Mouse (Mus musculus) midbrain, embryonic 11.5 days (tissue): ENCODE data around the gene Tbc1d9. TPM values are rescaled to one million over a fixed set of nuclear protein-coding genes. Genes with fewer than 3 reads are reported as not detected.

Source experiments
- ATAC-seq: fragments of 200-750 bp; cut with Nextera tagmentation; 2 replicates; pipeline ENCODE4 v1.8.0; 2017; ENCODE audit warnings: moderate TSS enrichment, moderate library complexity; ENCODE audit not compliant: low FRiP score
- DNase-seq: peaks from one replicate; pipeline ENCODE4 v3.0.0; 2015; ENCODE audit warnings: low spot score; ENCODE audit errors: missing footprints
- H3K27ac ChIP-seq: fragments of 300-500 bp; sonication (generic); 2 replicates; pipeline ENCODE4 v1.5.1; 2014; ENCODE audit warnings: low read depth, low read length
- H3K27me3 ChIP-seq: fragments of 300-500 bp; sonication (generic); 2 replicates; pipeline ENCODE4 v1.6.1; 2014; ENCODE audit warnings: mild to moderate bottlenecking, low read length, moderate library complexity, mixed read lengths; ENCODE audit not compliant: control insufficient read depth, insufficient read depth
- H3K36me3 ChIP-seq: fragments of 300-500 bp; sonication (generic); 2 replicates; pipeline ENCODE4 v1.6.1; 2014; ENCODE audit warnings: mild to moderate bottlenecking, low read length, moderate library complexity, mixed read lengths; ENCODE audit not compliant: control insufficient read depth, insufficient read depth
- H3K4me1 ChIP-seq: fragments of 300-500 bp; sonication (generic); 2 replicates; pipeline ENCODE4 v1.6.1; 2014; ENCODE audit warnings: low read length; ENCODE audit not compliant: control insufficient read depth, insufficient read depth
- H3K4me2 ChIP-seq: fragments of 300-500 bp; sonication (generic); 2 replicates; pipeline ENCODE4 v1.6.1; 2014; ENCODE audit warnings: mild to moderate bottlenecking, moderate library complexity
- H3K4me3 ChIP-seq: fragments of 300-500 bp; sonication (generic); 2 replicates; pipeline ENCODE4 v1.5.1; 2014; ENCODE audit warnings: low read depth, low read length
- H3K9ac ChIP-seq: fragments of 300-500 bp; sonication (generic); 2 replicates; pipeline ENCODE4 v1.6.1; 2014; ENCODE audit warnings: low read length
- H3K9me3 ChIP-seq: fragments of 300-500 bp; sonication (generic); 2 replicates; pipeline ENCODE4 v1.6.1; 2016; ENCODE audit warnings: low read length; ENCODE audit not compliant: control insufficient read depth
- WGBS: fragments of 180-500 bp; shearing (Covaris S2); extraction: QIAGEN DNeasy Blood & Tissue Kit; methylation state at CpG from one replicate; pipeline ENCODE4 v1.1.7; 2014; 5-methylcytosine and 5-hydroxymethylcytosine counted together
- polyA plus RNA-seq: library from polyadenylated mRNA; unstranded; fragments of >200 nt; fragmentation: Nextera tagmentation; extraction: Ambion mirVana; gene quantifications from 2 replicates; pipeline ENCODE4 v1.2.1, GENCODE M21; 2014

Tbc1d9 gene
- polyA plus RNA-seq, 1 experiment from 2014 or later = 11.3 TPM

DNA sequence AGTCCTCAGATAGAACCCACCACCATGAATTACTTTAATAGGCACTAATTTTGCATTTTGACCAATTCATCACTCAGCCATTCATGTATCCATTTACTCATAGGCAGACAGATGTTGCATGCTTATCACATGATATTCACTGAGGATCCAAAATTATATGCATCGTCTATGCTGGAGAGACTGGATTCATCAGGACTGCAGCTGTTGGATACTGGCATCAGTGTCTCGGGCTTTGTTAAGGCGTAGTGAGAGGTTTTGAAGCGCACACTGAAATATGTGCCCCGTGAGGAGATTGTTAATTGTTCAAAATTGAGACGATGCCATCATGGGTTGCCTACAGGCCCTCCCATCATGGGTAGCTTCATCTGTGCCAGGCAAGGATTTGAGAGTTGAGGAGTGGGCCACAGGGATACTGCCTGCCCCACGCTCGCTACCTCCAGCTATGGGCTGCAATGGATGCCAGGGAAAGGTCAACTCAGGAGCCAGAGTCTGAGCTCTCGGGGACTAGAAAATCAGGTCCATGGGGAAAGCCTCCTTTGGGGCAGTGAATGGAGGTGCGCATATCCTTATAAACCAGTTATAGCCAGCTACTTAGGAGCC lies 22.3 kb downstream of the Tbc1d9 start:
- Histone ChIP-seq H3K27ac (no peak overlapping the region), H3K36me3 (no peaks in the 10 kb centered on the region), H3K4me2 (no peak overlapping the region), H3K9me3 (no peaks in the 10 kb centered on the region), H3K4me1 (no peaks in the 10 kb centered on the region), H3K9ac (no peak overlapping the region), H3K27me3 (no peaks in the 10 kb centered on the region), H3K4me3 (no peak overlapping the region)
- DNase-seq = no peak
- ATAC-seq = no peak
- WGBS = 90% methylated on average over 10 of the region's 10 CpGs

DNA sequence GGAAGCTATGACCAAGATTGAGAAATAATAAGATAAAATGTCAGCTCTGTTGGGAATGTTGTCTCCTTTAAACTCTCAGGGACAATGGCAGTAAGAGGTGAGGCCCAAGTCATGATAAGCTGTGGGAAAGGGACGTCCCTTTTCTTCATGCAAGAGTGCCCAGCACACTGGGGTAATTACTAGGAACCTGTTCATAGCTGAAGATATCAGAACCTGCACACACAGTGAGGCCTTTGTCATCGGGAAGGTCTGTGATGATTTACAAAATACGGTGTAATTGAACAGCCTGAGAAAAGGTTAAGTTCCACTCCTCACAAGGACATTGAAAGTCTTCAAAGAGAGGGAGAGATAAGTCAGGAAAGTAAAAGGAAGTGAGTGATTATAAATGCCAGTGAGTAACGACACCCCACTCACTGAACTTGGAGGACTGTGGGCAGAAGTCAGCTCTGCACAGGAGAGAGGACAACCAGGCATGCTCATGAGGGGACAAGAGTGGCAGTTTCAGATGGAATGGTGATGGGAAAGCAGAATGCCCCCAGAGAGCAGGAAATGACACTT lies 24.5 kb downstream of the Tbc1d9 start:
- Histone ChIP-seq H3K36me3 (no peaks in the 10 kb centered on the region), H3K4me1 (peaks cover 4% of the 10 kb centered on the region; the same call in 1 of the 2 replicates), H3K27me3 (no peaks in the 10 kb centered on the region), H3K9ac (no peak overlapping the region), H3K4me2 (no peak overlapping the region), H3K9me3 (no peaks in the 10 kb centered on the region), H3K27ac (no peak overlapping the region), H3K4me3 (no peak overlapping the region)
- ATAC-seq (no peak), DNase-seq (no peak)
- 78% methylated on average over 4 of the region's 4 CpGs for WGBS

GRCm38 (mm10) chr8:83196088-83196487 lies 30.9 kb downstream of the Tbc1d9 start:
- Histone ChIP-seq H3K27ac (no peak overlapping the region), H3K4me1 (peaks cover 4% of the 10 kb centered on the region; the same call in 1 of the 2 replicates), H3K27me3 (no peaks in the 10 kb centered on the region), H3K9me3 (no peaks in the 10 kb centered on the region), H3K4me2 (no peak overlapping the region), H3K4me3 (no peak overlapping the region), H3K9ac (no peak overlapping the region), H3K36me3 (no peaks in the 10 kb centered on the region)
- no peak for DNase-seq
- no peak for ATAC-seq
- WGBS = 63% methylated on average over 6 of the region's 6 CpGs

- WGBS = 84% methylated on average over 8 of the region's 8 CpGs
- H3K4me1 ChIP-seq = no peaks in the 10 kb centered on the region
These were observed 34.6 kb downstream of the Tbc1d9 start for GRCm38 (mm10) chr8:83199715-83200114.

GRCm38 (mm10) chr8:83200191-83201177 lies 35.3 kb downstream of the Tbc1d9 start:
- no peak overlapping the region for H3K4me2 ChIP-seq
- WGBS = 87% methylated on average over 16 of the region's 16 CpGs
- H3K27ac ChIP-seq = no peak overlapping the region
- H3K27me3 ChIP-seq = no peaks in the 10 kb centered on the region
- H3K4me3 ChIP-seq = no peak overlapping the region
- H3K36me3 ChIP-seq = no peaks in the 10 kb centered on the region
- ATAC-seq (no peak), DNase-seq (no peak)
- H3K9me3 ChIP-seq = no peaks in the 10 kb centered on the region
- H3K9ac ChIP-seq = no peak overlapping the region
- H3K4me1 ChIP-seq = no peaks in the 10 kb centered on the region

More at GRCm38 (mm10) chr8:83199715-83200114, 34.6 kb downstream of the Tbc1d9 start:
- ATAC-seq (no peak), DNase-seq (no peak)
- H3K4me3 ChIP-seq = no peak overlapping the region
- no peak overlapping the region for H3K9ac ChIP-seq
- H3K27me3 ChIP-seq = no peaks in the 10 kb centered on the region
- H3K27ac ChIP-seq = no peak overlapping the region
- H3K36me3 ChIP-seq = no peaks in the 10 kb centered on the region
- no peaks in the 10 kb centered on the region for H3K9me3 ChIP-seq
- no peak overlapping the region for H3K4me2 ChIP-seq

- H3K4me1 ChIP-seq = no peaks in the 10 kb centered on the region
- no peak overlapping the region for H3K9ac ChIP-seq
- 94% methylated on average over 11 of the region's 11 CpGs for whole genome bisulfite sequencing
- DNase-seq = no peak
- no peaks in the 10 kb centered on the region for H3K27me3 ChIP-seq
- H3K9me3 ChIP-seq = no peaks in the 10 kb centered on the region
- ATAC-seq = no peak
- H3K4me3 ChIP-seq = no peak overlapping the region
- H3K36me3 ChIP-seq = no peaks in the 10 kb centered on the region
- H3K27ac ChIP-seq = no peak overlapping the region
- H3K4me2 ChIP-seq = no peak overlapping the region
These were observed 37.8 kb downstream of the Tbc1d9 start for GRCm38 (mm10) chr8:83202946-83203345.

GRCm38 (mm10) chr8:83205907-83206306 lies 40.8 kb downstream of the Tbc1d9 start:
- Histone ChIP-seq H3K27ac (no peak overlapping the region), H3K9ac (no peak overlapping the region), H3K9me3 (no peaks in the 10 kb centered on the region), H3K4me2 (no peak overlapping the region), H3K4me3 (no peak overlapping the region), H3K4me1 (no peaks in the 10 kb centered on the region), H3K36me3 (no peaks in the 10 kb centered on the region), H3K27me3 (no peaks in the 10 kb centered on the region)
- WGBS = 85% methylated on average over 7 of the region's 7 CpGs
- DNase-seq = peak; percentile 21
- ATAC-seq = no peak

GRCm38 (mm10) chr8:83209581-83209980 lies 44.4 kb downstream of the Tbc1d9 start:
- H3K9me3 ChIP-seq = no peaks in the 10 kb centered on the region
- no peaks in the 10 kb centered on the region for H3K27me3 ChIP-seq
- DNase-seq = peak; percentile 81
- H3K4me1 ChIP-seq = no peaks in the 10 kb centered on the region
- no peak overlapping the region for H3K27ac ChIP-seq
- H3K36me3 ChIP-seq = no peaks in the 10 kb centered on the region
- no peak overlapping the region for H3K4me3 ChIP-seq
- WGBS = 85% methylated on average over 4 of the region's 4 CpGs
- no peak for ATAC-seq
- no peak overlapping the region for H3K9ac ChIP-seq
- H3K4me2 ChIP-seq = no peak overlapping the region

DNA sequence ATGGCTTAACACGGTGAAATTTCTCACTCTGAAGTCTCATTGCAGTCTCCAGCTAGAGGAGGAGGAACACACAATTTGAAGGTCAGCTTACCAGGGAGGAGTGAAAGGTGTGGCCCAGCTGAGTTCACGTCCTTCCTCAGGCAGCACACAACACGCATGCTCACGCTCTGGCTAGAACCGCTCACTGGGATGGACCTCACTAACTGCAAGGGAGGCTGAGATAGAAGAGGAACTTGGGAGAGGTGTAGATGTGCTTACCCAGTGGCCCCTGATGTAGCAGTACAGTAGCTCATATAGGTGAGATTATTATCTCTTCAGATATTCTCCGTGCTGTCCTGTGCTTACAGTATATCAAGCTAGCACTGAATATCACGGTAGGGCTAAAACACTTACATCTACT lies 45.5 kb downstream of the Tbc1d9 start:
- WGBS = 94% methylated on average over 7 of the region's 7 CpGs
- ATAC-seq (no peak), DNase-seq (peak; percentile 71)
- H3K4me3 ChIP-seq = no peak overlapping the region
- H3K27me3 ChIP-seq = no peaks in the 10 kb centered on the region
- H3K9me3 ChIP-seq = no peaks in the 10 kb centered on the region
- no peaks in the 10 kb centered on the region; the same call in 1 of the 2 replicates for H3K4me1 ChIP-seq
- H3K27ac ChIP-seq = no peak overlapping the region
- H3K4me2 ChIP-seq = no peak overlapping the region
- no peaks in the 10 kb centered on the region for H3K36me3 ChIP-seq
- H3K9ac ChIP-seq = no peak overlapping the region
